13 mouse cellular contexts compared by ENCODE assay signal in genomic region chr2:116807636-116808035, GRCm38 (mm10).
"Had no signal": no experiment of that assay in that cellular context is flagged by ENCODE, and none has a peak within 500 bp of the region (broad histone marks: within the 10 kb centered on the region; RNA-seq: fewer than 3 reads in every experiment).

No protein-coding gene starts in this region.

- DNase-seq: kidney, adult 8-10 months; kidney, postnatal 25 days; layer of hippocampus, postnatal 36 days; lung, embryonic 14.5 days; lung, postnatal 10 days; lung, postnatal 4 days; right cerebral cortex, postnatal 4 days; spleen, adult 18-20 months; thymus, adult 18-20 months; thymus, postnatal 14 days had no signal

- H3K9me3 ChIP-seq: limb, embryonic 15.5 days; liver, embryonic 12.5 days had no signal

- H3K36me3 ChIP-seq: limb, embryonic 15.5 days; liver, embryonic 12.5 days had no signal

- H3K9ac ChIP-seq: limb, embryonic 15.5 days; liver, embryonic 12.5 days; lung, embryonic 14.5 days had no signal

- H3K4me2 ChIP-seq: limb, embryonic 15.5 days; liver, embryonic 12.5 days; lung, embryonic 14.5 days had no signal

- H3K27ac ChIP-seq: limb, embryonic 15.5 days; liver, embryonic 12.5 days had no signal

- H3K27me3 ChIP-seq: limb, embryonic 15.5 days; liver, embryonic 12.5 days had no signal

- H3K4me3 ChIP-seq: limb, embryonic 15.5 days; liver, embryonic 12.5 days; myocyte had no signal

- H3K4me1 ChIP-seq: limb, embryonic 15.5 days; liver, embryonic 12.5 days had no signal

- ATAC-seq: liver, embryonic 12.5 days had no signal
